Mouse (Mus musculus) hindbrain, embryonic 12.5 days (tissue): ENCODE measurements at regions not wholly inside any gene's neighbourhood (a gene's known extent, or its start where the extent isn't known, plus 50 kb on each side); places are given as distances from the start of the nearest gene placed in this dataset.

Experiments
- ATAC-seq: fragments of 200-750 bp; cut with Nextera tagmentation; 2 replicates; pipeline ENCODE4 v1.8.0; 2017; ENCODE audit warnings: moderate TSS enrichment; ENCODE audit not compliant: low FRiP score
- H3K27ac ChIP-seq: fragments of 300-500 bp; sonication (generic); 2 replicates; pipeline ENCODE4 v1.5.1; 2016; ENCODE audit warnings: mild to moderate bottlenecking
- H3K27me3 ChIP-seq: fragments of 300-500 bp; sonication (generic); 2 replicates; pipeline ENCODE4 v1.6.1; 2016; ENCODE audit warnings: mild to moderate bottlenecking
- H3K36me3 ChIP-seq: fragments of 300-500 bp; sonication (generic); 2 replicates; pipeline ENCODE4 v1.6.1; 2016; ENCODE audit warnings: mild to moderate bottlenecking
- H3K4me1 ChIP-seq: fragments of 300-500 bp; sonication (generic); 2 replicates; pipeline ENCODE4 v1.6.1; 2016
- H3K4me2 ChIP-seq: fragments of 300-500 bp; sonication (generic); replicated peaks from 2 replicates; pipeline ENCODE4 v1.6.1; 2016; ENCODE audit warnings: mild to moderate bottlenecking
- H3K4me3 ChIP-seq: fragments of 300-500 bp; sonication (generic); 2 replicates; pipeline ENCODE4 v1.5.1; 2016; ENCODE audit warnings: mild to moderate bottlenecking
- H3K9ac ChIP-seq: fragments of 300-500 bp; sonication (generic); 2 replicates; pipeline ENCODE4 v1.6.1; 2016; ENCODE audit warnings: mild to moderate bottlenecking, moderate library complexity
- H3K9me3 ChIP-seq: fragments of 300-500 bp; sonication (generic); replicated peaks from 2 replicates; pipeline ENCODE4 v1.6.1; 2016; ENCODE audit warnings: mild to moderate bottlenecking
- WGBS: fragments of 180-500 bp; shearing (Covaris S2); methylation state at CpG from one replicate; pipeline ENCODE4 v1.1.7; 2016; 5-methylcytosine and 5-hydroxymethylcytosine counted together

- Histone ChIP-seq H3K9ac (no peak overlapping the region), H3K36me3 (no peaks in the 10 kb centered on the region), H3K27ac (no peak overlapping the region), H3K27me3 (no peaks in the 10 kb centered on the region), H3K4me2 (no peak overlapping the region), H3K4me1 (peaks cover 3% of the 10 kb centered on the region), H3K9me3 (no peaks in the 10 kb centered on the region), H3K4me3 (no peak overlapping the region)
- WGBS, result 57% methylated on average over 9 of the region's 9 CpGs
- ATAC-seq, result no peak
These were observed 262.6 kb upstream of the Cxcr4 start for GRCm38 (mm10) chr1:128854649-128855048.

DNA sequence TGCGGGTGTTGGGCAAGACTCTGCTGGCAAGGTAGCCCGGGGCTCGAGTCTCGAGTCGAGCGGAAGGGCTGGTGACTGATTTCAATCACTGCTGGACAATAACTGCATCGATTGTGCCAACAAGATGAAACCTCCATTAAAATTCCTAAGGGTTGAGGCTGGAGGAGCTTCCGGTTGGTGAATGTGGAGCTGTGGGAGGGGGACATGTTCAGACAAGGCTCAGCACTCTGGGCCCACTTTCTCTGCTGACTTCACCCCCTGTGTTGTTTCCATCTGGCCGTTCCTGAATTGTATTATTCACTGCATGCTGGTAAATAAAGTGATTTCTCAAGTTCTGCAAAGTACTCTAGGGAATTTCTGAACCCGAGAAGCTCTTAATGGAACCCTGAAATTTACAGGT is 261.2 kb upstream of the Cxcr4 start:
- Histone ChIP-seq H3K4me3 (no peak overlapping the region), H3K36me3 (no peaks in the 10 kb centered on the region), H3K27ac (no peak overlapping the region), H3K9me3 (no peaks in the 10 kb centered on the region), H3K4me2 (no peak overlapping the region), H3K4me1 (no peaks in the 10 kb centered on the region), H3K27me3 (no peaks in the 10 kb centered on the region), H3K9ac (no peak overlapping the region)
- ATAC-seq, result no peak
- 88% methylated on average over 10 of the region's 10 CpGs for WGBS

- no peaks in the 10 kb centered on the region for H3K36me3 ChIP-seq
- H3K9me3 ChIP-seq, result no peaks in the 10 kb centered on the region
- WGBS, result 71% methylated on average over 4 of the region's 4 CpGs
- H3K4me3 ChIP-seq, result no peak overlapping the region
- no peak overlapping the region for H3K4me2 ChIP-seq
- H3K27ac ChIP-seq, result no peak overlapping the region
- H3K9ac ChIP-seq, result no peak overlapping the region
- H3K4me1 ChIP-seq, result peaks cover under 1% of the 10 kb centered on the region; the same call in 1 of the 2 replicates
- no peaks in the 10 kb centered on the region for H3K27me3 ChIP-seq
- no peak for ATAC-seq
These were observed 245.3 kb upstream of the Cxcr4 start for GRCm38 (mm10) chr1:128837361-128837760.

- Histone ChIP-seq H3K36me3 (no peaks in the 10 kb centered on the region), H3K4me1 (peaks cover 4% of the 10 kb centered on the region; the same call in 1 of the 2 replicates), H3K4me3 (no peak overlapping the region), H3K9me3 (no peaks in the 10 kb centered on the region), H3K4me2 (no peak overlapping the region), H3K9ac (no peak overlapping the region), H3K27ac (no peak overlapping the region), H3K27me3 (no peaks in the 10 kb centered on the region)
- 91% methylated on average over 8 of the region's 8 CpGs for WGBS
- no peak for ATAC-seq
These were observed 243.4 kb upstream of the Cxcr4 start for GRCm38 (mm10) chr1:128835510-128835909.

DNA sequence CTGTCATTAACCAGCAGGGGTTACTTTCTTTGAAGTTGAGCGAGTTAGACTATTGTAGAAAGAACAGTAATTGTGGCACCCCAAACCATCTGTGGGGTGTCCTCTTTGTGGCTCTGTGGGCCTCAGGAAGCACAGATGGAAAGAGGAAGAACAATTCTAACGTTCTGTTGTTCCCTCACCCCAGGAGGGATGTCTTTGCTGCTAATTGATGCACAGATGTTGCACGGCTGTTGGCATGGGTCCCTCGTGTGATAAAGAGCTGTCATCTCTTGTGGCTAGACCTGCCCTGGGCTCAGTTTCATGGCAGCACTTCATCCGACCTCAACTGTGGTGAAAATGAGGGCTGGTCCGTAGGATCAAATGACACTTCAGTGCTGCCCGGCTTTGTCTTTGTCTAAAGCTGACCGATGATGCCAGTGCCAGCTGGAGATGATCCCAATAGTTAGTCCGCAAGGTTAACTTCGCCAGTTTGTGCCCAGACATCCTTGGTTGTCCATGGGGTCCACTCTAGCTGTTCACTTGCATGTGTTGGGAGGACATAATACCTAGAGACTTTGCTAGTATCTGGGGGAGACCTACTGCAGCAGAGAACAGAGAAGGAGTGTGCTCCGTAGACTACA is 241.1 kb upstream of the Cxcr4 start:
- Histone ChIP-seq H3K27me3 (no peaks in the 10 kb centered on the region), H3K9me3 (no peaks in the 10 kb centered on the region), H3K4me2 (no peak overlapping the region), H3K4me3 (no peak overlapping the region), H3K9ac (no peak overlapping the region), H3K27ac (no peak overlapping the region), H3K36me3 (no peaks in the 10 kb centered on the region), H3K4me1 (peaks cover 13% of the 10 kb centered on the region)
- WGBS, result 40% methylated on average over 11 of the region's 11 CpGs
- no peak for ATAC-seq

- Histone ChIP-seq H3K4me3 (no peak overlapping the region), H3K27me3 (no peaks in the 10 kb centered on the region), H3K4me1 (peaks cover 13% of the 10 kb centered on the region), H3K36me3 (no peaks in the 10 kb centered on the region), H3K4me2 (peak overlapping the region; percentile 36), H3K9me3 (no peaks in the 10 kb centered on the region), H3K9ac (no peak overlapping the region), H3K27ac (no peak overlapping the region)
- ATAC-seq, result peak; percentile 33
- 29% methylated on average over 18 of the region's 18 CpGs for WGBS
These were observed 240.2 kb upstream of the Cxcr4 start for GRCm38 (mm10) chr1:128832201-128832883.

DNA sequence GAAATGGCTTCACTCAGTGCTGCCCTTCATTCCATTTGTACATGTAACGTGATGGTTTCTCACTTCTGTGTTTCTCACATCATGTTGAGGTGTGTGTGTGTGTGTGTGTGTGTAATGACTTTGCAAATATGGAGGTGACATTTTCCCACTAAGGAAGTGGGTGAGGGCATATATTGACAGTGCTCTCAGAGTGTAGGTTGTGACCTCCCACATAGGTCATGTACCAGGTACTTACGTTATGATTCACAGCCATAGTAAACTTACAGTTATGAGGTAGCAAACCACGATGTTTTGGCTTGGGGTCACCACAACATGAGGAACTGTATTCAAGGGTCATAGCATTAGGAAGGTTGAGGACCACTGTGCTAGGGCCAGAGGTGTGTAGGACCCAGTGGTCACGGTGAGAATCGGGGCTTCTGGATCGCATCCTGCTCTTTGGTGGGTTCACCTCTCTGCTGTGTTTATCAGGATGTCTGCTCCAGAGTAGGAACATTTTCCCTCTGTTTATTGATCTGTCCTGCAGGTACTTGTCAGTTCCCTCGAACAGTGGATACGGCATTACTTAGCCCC is 238.7 kb upstream of the Cxcr4 start:
- ATAC-seq, result no peak
- H3K9me3 ChIP-seq, result no peaks in the 10 kb centered on the region
- WGBS, result 90% methylated on average over 8 of the region's 8 CpGs

DNA sequence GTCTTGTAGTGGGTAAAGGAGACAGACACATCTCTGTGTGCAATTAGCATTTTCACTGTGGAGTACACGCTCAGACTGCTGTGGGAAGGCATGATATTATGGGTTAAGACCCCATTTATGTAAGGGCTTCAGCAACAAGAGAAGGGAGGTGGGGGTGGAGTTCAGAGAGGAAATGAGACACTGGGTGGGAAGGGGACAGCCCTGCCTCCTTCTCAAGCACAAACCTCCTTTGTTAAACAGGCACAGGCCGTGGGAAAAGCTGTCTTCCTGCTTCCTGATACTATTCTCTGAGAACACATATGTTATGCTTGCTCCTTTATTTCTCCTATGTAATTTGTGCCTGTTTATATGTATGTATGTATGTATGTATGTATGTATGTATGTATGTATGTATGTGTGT is 237.4 kb upstream of the Cxcr4 start:
- Histone ChIP-seq H3K36me3 (no peaks in the 10 kb centered on the region), H3K9me3 (no peaks in the 10 kb centered on the region), H3K4me3 (no peak overlapping the region), H3K9ac (no peak overlapping the region), H3K27me3 (no peaks in the 10 kb centered on the region), H3K27ac (0 out of 2 replicates have a peak overlapping the region, but pooled peaks have one; percentile 12), H3K4me1 (peaks cover 13% of the 10 kb centered on the region), H3K4me2 (no peak overlapping the region)
- WGBS, result 26% methylated on average over 2 of the region's 2 CpGs
- no peak for ATAC-seq

More for the DNA sequence above, 238.7 kb upstream of the Cxcr4 start:
- H3K4me3 ChIP-seq, result no peak overlapping the region
- peaks cover 13% of the 10 kb centered on the region for H3K4me1 ChIP-seq
- H3K27me3 ChIP-seq, result no peaks in the 10 kb centered on the region
- H3K4me2 ChIP-seq, result no peak overlapping the region
- H3K36me3 ChIP-seq, result no peaks in the 10 kb centered on the region
- no peak overlapping the region for H3K9ac ChIP-seq
- no peak overlapping the region for H3K27ac ChIP-seq

- H3K27ac ChIP-seq, result no peak overlapping the region
- H3K27me3 ChIP-seq, result no peaks in the 10 kb centered on the region
- H3K4me2 ChIP-seq, result no peak overlapping the region
- no peaks in the 10 kb centered on the region for H3K36me3 ChIP-seq
- 78% methylated on average over 11 of the region's 11 CpGs for WGBS
- H3K9me3 ChIP-seq, result no peaks in the 10 kb centered on the region
- H3K4me3 ChIP-seq, result no peak overlapping the region
- peaks cover 20% of the 10 kb centered on the region for H3K4me1 ChIP-seq
- no peak overlapping the region for H3K9ac ChIP-seq
- ATAC-seq, result no peak
These were observed 234.3 kb upstream of the Cxcr4 start for GRCm38 (mm10) chr1:128826419-128826818.

DNA sequence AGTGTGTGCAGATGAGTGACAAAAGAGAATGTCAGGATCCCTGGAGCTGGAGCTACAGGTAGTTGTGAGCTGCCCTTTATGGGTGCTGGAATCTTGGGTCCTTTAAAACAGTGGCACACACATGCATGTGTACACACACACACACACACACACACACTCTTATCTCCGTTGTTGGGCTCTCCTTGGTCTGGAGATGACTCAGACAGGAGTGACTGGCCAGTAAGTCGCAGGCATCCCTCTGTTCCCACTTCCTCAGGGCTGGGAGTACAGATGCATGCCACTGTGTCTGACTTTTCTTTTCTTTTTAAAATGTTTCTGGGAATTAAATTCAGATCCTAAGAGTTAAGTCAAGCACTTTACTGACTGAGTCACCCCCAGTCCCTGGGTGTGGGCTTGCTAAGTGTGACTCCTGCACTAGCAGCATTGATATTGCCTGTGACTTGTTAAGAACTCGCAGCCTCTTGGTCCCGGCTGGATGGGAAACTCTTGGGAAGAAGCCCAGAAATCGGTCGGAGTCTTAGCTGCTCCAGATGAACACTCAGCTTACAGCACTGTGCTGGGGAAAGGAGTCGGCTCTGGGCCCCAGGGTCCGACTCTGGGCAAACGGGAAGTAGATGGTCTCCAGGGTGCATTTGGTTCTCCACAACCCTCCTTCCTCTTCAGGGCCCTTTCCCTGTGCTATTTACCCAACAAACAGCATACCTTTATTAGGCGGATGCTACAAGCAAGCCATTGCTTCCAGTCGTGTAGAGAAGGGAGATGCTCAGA is 233.0 kb upstream of the Cxcr4 start:
- Histone ChIP-seq H3K36me3 (no peaks in the 10 kb centered on the region), H3K9me3 (0 out of 2 replicates have a peak, but pooled peaks cover 4% of the 10 kb centered on the region), H3K9ac (no peak overlapping the region), H3K4me3 (no peak overlapping the region), H3K27me3 (no peaks in the 10 kb centered on the region), H3K27ac (no peak overlapping the region), H3K4me2 (no peak overlapping the region), H3K4me1 (peaks cover 20% of the 10 kb centered on the region)
- no peak for ATAC-seq
- 64% methylated on average over 11 of the region's 11 CpGs for WGBS

DNA sequence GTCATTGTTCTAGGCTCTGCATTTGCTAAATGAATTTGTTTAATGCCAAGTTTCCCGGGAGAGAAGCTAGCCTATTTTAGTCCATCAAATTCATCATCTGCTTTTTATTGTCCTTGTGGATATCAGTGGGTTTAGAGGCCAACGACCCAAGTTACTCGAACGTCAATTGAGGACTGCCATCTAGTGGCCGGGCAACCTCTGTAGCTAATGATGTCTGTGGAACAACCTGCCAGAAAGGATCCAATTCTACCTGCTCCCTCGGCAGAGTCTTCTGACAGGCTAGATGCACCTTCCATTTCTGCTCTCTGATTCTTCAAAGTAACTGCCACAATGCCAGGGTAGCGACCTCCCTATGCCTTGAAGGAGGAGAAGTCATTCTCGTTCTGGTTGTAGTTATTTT is 232.1 kb upstream of the Cxcr4 start:
- Histone ChIP-seq H3K36me3 (no peaks in the 10 kb centered on the region), H3K4me3 (no peak overlapping the region), H3K9me3 (0 out of 2 replicates have a peak, but pooled peaks cover 4% of the 10 kb centered on the region), H3K27ac (no peak overlapping the region), H3K4me2 (no peak overlapping the region), H3K27me3 (no peaks in the 10 kb centered on the region), H3K9ac (no peak overlapping the region), H3K4me1 (peaks cover 18% of the 10 kb centered on the region)
- WGBS, result 8% methylated on average over 8 of the region's 8 CpGs
- ATAC-seq, result peak; percentile 61; the same call in 1 of the 2 replicates

- Histone ChIP-seq H3K27me3 (no peaks in the 10 kb centered on the region), H3K4me3 (no peak overlapping the region), H3K4me1 (peaks cover 11% of the 10 kb centered on the region), H3K27ac (no peak overlapping the region), H3K36me3 (no peaks in the 10 kb centered on the region), H3K4me2 (no peak overlapping the region), H3K9ac (no peak overlapping the region), H3K9me3 (0 out of 2 replicates have a peak, but pooled peaks cover 4% of the 10 kb centered on the region)
- ATAC-seq, result no peak
- WGBS, result 42% methylated on average over 6 of the region's 6 CpGs
These were observed 229.9 kb upstream of the Cxcr4 start for GRCm38 (mm10) chr1:128821991-128822390.
